Mouse (Mus musculus) kidney, embryonic 14.5 days (tissue): ENCODE data around the gene Ugt1a10. TPM values are rescaled to one million over a fixed set of nuclear protein-coding genes. Genes with fewer than 3 reads are reported as not detected.

Source experiments
- ATAC-seq: fragments of 200-750 bp; cut with Nextera tagmentation; 2 replicates; pipeline ENCODE4 v1.8.0; 2017; ENCODE audit warnings: moderate number of reproducible peaks, mild to moderate bottlenecking, moderate TSS enrichment, moderate library complexity; ENCODE audit not compliant: low FRiP score, low TSS enrichment
- H3K27ac ChIP-seq: fragments of 300-500 bp; sonication (generic); 2 replicates; pipeline ENCODE4 v1.5.1; 2014; ENCODE audit warnings: low read depth, mild to moderate bottlenecking, low read length, moderate library complexity, mixed read lengths
- H3K27me3 ChIP-seq: fragments of 300-500 bp; sonication (generic); 2 replicates; pipeline ENCODE4 v1.6.1; 2014; ENCODE audit warnings: mild to moderate bottlenecking, low read length; ENCODE audit not compliant: control insufficient read depth, insufficient read depth
- H3K36me3 ChIP-seq: fragments of 300-500 bp; sonication (generic); 2 replicates; pipeline ENCODE4 v1.6.1; 2014; ENCODE audit warnings: low read length, mixed read lengths; ENCODE audit not compliant: control insufficient read depth, insufficient read depth
- H3K4me1 ChIP-seq: fragments of 300-500 bp; sonication (generic); 2 replicates; pipeline ENCODE4 v1.6.1; 2014; ENCODE audit warnings: low read length, mixed read lengths; ENCODE audit not compliant: control insufficient read depth, insufficient read depth
- H3K4me2 ChIP-seq: fragments of 300-500 bp; sonication (generic); replicated peaks from 2 replicates; pipeline ENCODE4 v1.6.1; 2014; ENCODE audit warnings: low read depth, mild to moderate bottlenecking, low read length
- H3K4me3 ChIP-seq: fragments of 300-500 bp; sonication (generic); 2 replicates; pipeline ENCODE4 v1.5.1; 2014; ENCODE audit warnings: mild to moderate bottlenecking, low read length
- H3K9ac ChIP-seq: fragments of 300-500 bp; sonication (generic); 2 replicates; pipeline ENCODE4 v1.6.1; 2014; ENCODE audit warnings: low read depth, mild to moderate bottlenecking, low read length, moderate library complexity
- H3K9me3 ChIP-seq: fragments of 300-500 bp; sonication (generic); 2 replicates; pipeline ENCODE4 v1.6.1; 2016; ENCODE audit warnings: low read length; ENCODE audit not compliant: control insufficient read depth
- WGBS: fragments of 180-500 bp; shearing (Covaris S2); extraction: QIAGEN DNeasy Blood & Tissue Kit; methylation state at CpG from one replicate; pipeline ENCODE4 v1.1.7; 2014; 5-methylcytosine and 5-hydroxymethylcytosine counted together
- polyA plus RNA-seq: library from polyadenylated mRNA; unstranded; fragments of >200 nt; fragmentation: Nextera tagmentation; extraction: Ambion mirVana; gene quantifications from 2 replicates; pipeline ENCODE4 v1.2.1, GENCODE M21; 2014

Gene Ugt1a10
- polyA plus RNA-seq, 1 experiment from 2014 or later = 9.2 TPM

DNA sequence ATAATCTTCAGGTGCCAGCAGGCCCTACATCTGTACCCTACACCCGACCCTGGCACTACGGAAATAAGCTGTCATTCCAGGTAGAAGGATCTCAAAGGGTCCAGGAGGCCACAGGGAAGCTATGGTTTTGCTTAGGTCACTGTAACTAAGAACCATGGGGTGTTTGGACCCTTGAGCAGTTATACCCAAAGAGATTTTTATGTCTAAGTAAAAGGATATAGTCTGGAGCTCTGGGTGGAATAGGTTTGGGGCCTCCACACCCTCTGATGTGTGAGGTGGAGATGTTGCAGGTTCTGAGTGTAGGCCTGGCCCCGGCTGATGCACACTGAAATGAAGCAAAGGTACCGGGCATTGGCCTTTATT is 179.0 kb downstream of the Ugt1a10 start:
- Histone ChIP-seq H3K4me1 (no peaks in the 10 kb centered on the region), H3K4me2 (no peak overlapping the region), H3K36me3 (no peaks in the 10 kb centered on the region), H3K4me3 (no peak overlapping the region), H3K27me3 (no peaks in the 10 kb centered on the region), H3K9ac (no peak overlapping the region), H3K9me3 (peaks cover 95% of the 10 kb centered on the region), H3K27ac (no peak overlapping the region)
- no peak for ATAC-seq
- 65% methylated on average over 4 of the region's 4 CpGs for WGBS

DNA sequence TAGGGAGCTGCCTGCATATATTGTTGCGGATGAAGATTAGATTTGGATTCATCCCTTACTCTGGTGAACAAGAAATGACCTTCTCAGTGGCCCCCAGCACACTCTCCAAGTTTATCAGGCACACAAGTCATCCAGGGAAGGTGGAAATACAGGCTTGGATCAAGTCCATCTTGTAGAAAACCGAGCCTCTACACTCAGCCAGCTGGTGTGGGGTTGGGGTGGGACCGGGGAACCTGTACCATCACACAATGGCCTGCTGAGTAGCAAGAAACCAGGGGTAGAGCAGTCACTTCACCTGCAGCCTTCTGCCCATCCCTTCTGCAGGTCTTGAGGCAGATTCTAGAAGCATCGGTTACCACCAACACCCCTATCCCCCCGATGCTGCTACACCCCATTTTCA is 179.5 kb downstream of the Ugt1a10 start:
- Histone ChIP-seq H3K9me3 (peaks cover 96% of the 10 kb centered on the region), H3K27me3 (no peaks in the 10 kb centered on the region), H3K4me1 (no peaks in the 10 kb centered on the region), H3K4me2 (no peak overlapping the region), H3K27ac (no peak overlapping the region), H3K9ac (no peak overlapping the region), H3K36me3 (no peaks in the 10 kb centered on the region), H3K4me3 (no peak overlapping the region)
- 45% methylated on average over 5 of the region's 5 CpGs for WGBS
- no peak for ATAC-seq

DNA sequence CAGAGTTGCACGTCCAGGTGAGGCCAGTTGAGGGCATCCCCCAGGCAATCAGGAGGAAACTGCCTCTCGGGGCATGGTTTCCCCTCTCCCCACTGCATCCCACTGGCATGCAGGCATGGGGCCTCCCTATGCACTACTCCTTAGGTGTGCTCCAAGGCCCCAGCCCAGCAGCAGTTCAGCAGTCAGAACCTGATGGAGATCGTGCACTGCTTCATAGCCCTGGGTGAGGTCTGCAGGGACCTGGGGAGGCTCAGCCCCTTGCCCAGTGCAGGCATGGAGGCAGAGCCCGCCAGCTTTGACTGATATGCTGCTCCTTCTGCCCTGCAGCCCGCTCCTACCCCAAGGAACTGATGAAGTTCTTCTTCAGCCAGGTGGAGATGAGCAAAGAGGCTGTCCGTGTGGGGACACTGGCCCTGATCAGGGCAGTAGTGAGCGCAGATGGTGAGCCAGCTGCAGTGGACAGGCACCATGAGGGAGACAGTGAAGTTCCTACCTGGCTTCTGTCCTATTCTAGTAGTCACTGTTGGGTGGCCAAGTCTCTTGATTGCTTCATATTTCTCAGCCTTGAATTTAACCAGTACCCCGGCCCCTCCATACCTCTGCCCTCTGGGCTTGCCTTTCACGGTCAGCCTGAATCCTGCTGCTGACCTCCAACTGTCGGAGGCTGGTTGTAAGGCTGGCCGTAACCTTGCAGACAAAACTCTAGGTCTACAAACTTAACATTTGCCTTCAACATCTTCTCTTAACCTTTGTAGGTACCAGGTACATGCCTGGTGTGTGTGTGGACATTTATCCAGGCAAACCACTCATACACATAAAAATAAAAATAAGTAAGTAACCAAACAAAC is 180.1 kb downstream of the Ugt1a10 start:
- no peaks in the 10 kb centered on the region for H3K27me3 ChIP-seq
- 67% methylated on average over 11 of the region's 11 CpGs for WGBS
- H3K9ac ChIP-seq = no peak overlapping the region
- H3K9me3 ChIP-seq = peaks cover 96% of the 10 kb centered on the region
- no peak overlapping the region for H3K27ac ChIP-seq
- H3K4me1 ChIP-seq = no peaks in the 10 kb centered on the region
- H3K4me3 ChIP-seq = no peak overlapping the region
- no peaks in the 10 kb centered on the region for H3K36me3 ChIP-seq
- no peak overlapping the region for H3K4me2 ChIP-seq
- ATAC-seq = no peak

DNA sequence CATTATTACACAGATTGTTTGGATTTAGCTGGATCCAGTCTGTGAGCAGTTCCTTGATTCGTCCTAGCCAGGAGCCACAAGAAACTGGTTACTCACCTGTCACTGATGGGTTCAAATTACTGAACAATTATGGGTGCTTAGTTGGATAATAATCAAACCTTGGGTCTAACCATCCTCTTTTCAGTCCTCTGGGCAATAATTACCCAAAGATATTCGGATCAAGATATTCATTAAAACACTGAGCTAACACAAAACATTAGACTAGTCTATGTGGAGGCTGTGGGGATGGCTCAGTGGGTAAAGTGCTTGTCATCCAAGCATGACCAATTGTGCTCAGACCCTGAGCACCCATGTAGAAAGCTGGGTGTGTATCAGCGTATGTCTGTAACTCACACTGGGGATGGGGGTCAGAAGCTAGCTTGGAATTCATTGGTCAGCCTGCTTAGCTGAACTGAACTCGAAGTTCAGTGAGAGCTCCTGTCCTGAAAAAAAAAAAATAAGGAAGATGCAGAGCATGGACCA is 180.8 kb downstream of the Ugt1a10 start:
- H3K27ac ChIP-seq = no peak overlapping the region
- H3K9me3 ChIP-seq = peaks cover 96% of the 10 kb centered on the region
- no peaks in the 10 kb centered on the region for H3K4me1 ChIP-seq
- no peak overlapping the region for H3K4me3 ChIP-seq
- H3K36me3 ChIP-seq = no peaks in the 10 kb centered on the region
- WGBS = 61% methylated on average over 4 of the region's 4 CpGs
- H3K4me2 ChIP-seq = no peak overlapping the region
- ATAC-seq = no peak
- no peak overlapping the region for H3K9ac ChIP-seq
- no peaks in the 10 kb centered on the region for H3K27me3 ChIP-seq

DNA sequence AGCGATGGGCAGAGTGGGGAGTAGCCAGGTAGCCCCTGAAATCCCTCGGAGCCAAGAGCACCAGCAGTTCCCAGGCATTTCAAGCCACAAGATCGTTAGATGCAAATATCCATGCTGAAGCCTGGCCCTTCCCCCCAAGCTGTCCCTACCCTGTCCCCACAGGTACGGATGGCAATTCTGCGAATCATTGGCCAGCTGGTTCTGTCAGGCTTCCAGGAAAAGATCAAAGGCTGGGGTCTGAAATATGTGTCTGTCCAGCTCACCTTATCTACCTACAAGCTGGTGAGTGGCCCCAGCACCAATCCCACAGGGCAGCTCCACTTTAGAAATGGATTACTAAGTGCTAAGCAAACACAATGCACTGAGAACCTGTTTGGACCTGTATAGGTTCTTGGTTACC is 182.1 kb downstream of the Ugt1a10 start:
- ATAC-seq = no peak
- Histone ChIP-seq H3K4me2 (no peak overlapping the region), H3K27me3 (no peaks in the 10 kb centered on the region), H3K4me1 (no peaks in the 10 kb centered on the region), H3K4me3 (no peak overlapping the region), H3K9me3 (peaks cover 89% of the 10 kb centered on the region), H3K36me3 (no peaks in the 10 kb centered on the region), H3K9ac (no peak overlapping the region), H3K27ac (no peak overlapping the region)
- WGBS = 78% methylated on average over 5 of the region's 5 CpGs

DNA sequence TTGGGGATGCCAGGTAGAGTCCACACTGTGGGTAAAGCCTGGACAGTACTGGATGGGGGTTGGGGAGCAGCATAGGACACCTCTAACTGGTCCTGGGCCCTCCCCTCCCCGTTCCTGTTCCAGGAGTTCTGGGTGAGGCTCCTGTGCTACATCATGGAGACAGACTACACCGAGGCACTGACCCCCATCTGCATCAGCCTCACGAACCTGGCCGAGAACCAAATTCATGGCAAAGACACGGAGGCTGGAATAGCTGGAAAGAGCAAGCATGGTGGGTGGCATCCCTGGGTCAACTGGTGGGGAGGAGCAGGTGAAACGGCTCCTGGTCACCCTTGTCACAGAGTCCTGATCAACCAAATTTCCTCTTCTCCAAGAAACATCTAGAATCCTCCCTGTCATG is 183.6 kb downstream of the Ugt1a10 start:
- H3K4me2 ChIP-seq = no peak overlapping the region
- 0 out of 2 replicates have a peak, but pooled peaks have one; percentile 0 for ATAC-seq
- H3K27ac ChIP-seq = no peak overlapping the region
- 76% methylated on average over 6 of the region's 6 CpGs for WGBS
- H3K9me3 ChIP-seq = peaks cover 88% of the 10 kb centered on the region
- H3K4me1 ChIP-seq = no peaks in the 10 kb centered on the region
- H3K27me3 ChIP-seq = no peaks in the 10 kb centered on the region
- no peaks in the 10 kb centered on the region for H3K36me3 ChIP-seq
- no peak overlapping the region for H3K9ac ChIP-seq
- no peak overlapping the region for H3K4me3 ChIP-seq

DNA sequence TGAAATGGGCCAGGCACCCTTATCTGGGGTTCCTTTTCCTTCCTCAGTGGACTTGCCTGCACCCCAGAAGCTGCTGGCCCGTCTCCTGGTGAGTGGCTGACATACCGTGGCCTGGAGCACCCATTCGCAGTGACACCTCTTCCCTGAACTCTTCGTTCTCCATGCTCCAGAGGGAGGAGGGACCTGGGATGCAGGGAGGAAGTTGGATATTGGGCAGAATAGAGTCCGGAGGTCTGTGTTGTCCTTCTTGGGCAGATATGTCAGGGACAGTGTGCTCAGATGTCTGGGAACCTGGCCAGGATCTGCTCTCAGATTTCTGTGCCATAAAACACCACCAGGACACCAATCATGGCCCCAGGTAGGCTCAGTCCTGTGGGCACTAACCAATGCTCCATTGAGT is 184.9 kb downstream of the Ugt1a10 start:
- Histone ChIP-seq H3K9ac (no peak overlapping the region), H3K27me3 (no peaks in the 10 kb centered on the region), H3K9me3 (peaks cover 88% of the 10 kb centered on the region), H3K4me1 (no peaks in the 10 kb centered on the region), H3K4me3 (no peak overlapping the region), H3K27ac (no peak overlapping the region), H3K36me3 (no peaks in the 10 kb centered on the region), H3K4me2 (no peak overlapping the region)
- 74% methylated on average over 5 of the region's 5 CpGs for WGBS
- ATAC-seq = no peak

DNA sequence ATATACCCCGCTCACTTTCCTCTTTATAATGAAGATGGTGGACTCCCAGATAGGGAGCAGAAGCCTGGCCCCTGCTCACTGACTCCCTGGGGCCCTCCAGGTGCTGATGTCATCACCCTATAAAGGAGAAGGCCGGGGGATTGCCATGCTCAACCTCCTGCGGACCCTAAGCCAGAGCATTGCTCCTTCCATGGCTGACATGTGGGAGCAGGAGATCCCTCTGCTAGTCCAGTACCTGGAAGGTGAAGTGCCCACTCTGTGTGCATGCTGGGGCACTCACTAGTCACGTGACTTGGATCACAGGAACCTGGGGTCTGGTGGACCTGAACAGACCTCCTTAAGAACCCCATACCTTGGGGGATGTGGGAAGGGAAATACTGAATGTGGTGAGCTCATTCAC is 185.4 kb downstream of the Ugt1a10 start:
- 74% methylated on average over 4 of the region's 4 CpGs for WGBS
- Histone ChIP-seq H3K4me2 (no peak overlapping the region), H3K9ac (no peak overlapping the region), H3K27me3 (no peaks in the 10 kb centered on the region), H3K4me1 (no peaks in the 10 kb centered on the region), H3K36me3 (no peaks in the 10 kb centered on the region), H3K27ac (no peak overlapping the region), H3K9me3 (peaks cover 88% of the 10 kb centered on the region), H3K4me3 (no peak overlapping the region)
- ATAC-seq = no peak; the same call in 1 of the 2 replicates

DNA sequence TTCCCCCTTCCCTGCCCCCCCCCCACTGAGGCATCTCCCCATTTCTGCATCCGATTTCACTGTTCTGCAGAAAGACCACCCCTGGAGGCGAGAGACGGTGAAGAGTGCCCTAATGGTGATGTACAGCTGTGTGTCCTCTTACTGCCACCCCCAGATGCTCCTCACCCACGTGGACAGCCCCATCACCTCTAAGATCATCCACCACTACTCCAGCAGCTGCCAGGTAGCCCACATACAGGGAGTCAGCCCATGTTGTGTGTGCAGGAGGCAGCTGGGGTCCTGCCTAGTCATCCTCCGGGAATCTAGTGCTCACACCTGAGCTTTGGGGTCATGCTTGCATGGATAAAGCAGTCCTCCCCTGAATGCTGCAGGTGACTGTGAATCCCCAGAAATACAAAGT is 188.7 kb downstream of the Ugt1a10 start:
- Histone ChIP-seq H3K9ac (no peak overlapping the region), H3K27ac (no peak overlapping the region), H3K4me3 (no peak overlapping the region), H3K4me1 (no peaks in the 10 kb centered on the region), H3K27me3 (no peaks in the 10 kb centered on the region), H3K4me2 (no peak overlapping the region), H3K9me3 (peaks cover 89% of the 10 kb centered on the region), H3K36me3 (no peaks in the 10 kb centered on the region)
- WGBS = 61% methylated on average over 5 of the region's 5 CpGs
- ATAC-seq = no peak
